25 mouse cellular contexts compared by ENCODE assay signal in the genomic region with DNA sequence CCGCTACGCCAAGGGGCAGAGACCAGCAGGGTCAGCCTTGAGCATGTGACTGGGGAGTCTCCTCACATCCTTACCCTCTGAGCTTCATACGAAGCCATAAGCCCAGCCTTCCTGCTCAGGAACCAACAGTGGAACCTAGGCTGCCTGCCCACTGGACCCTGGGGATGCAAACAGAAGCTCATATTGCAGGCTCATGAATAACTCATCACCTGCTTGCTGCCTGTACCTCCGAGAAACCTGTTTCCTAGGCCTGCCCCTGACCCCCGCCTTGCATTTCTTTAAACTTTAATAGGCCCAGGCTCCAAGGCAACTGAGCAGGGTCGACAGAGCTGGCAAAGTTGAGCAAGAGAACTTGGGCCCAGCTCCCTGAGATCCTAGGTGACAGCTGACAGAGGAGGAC. TPM values are rescaled to one million over a fixed set of nuclear protein-coding genes. Genes with fewer than 3 reads are reported as not detected.
"Had no signal": no experiment of that assay in that cellular context is flagged by ENCODE, and none has a peak within 500 bp of the region (broad histone marks: within the 10 kb centered on the region; RNA-seq: fewer than 3 reads in every experiment).

A gene (plus strand): TSS at position 379 of the 400 bp plus-strand sequence.

- DNase-seq: layer of hippocampus, adult 9-11 months; liver, embryonic 13.5 days; lung, adult 2 months; lung, postnatal 14 days; lung, postnatal 4 days; midbrain, embryonic 14.5 days; thymus, adult 18-20 months; thymus, postnatal 36 days had no signal

- ATAC-seq: hindbrain, embryonic 16.5 days; intestine, embryonic 15.5 days had no signal

- H3K4me2 ChIP-seq: intestine, embryonic 15.5 days; liver, embryonic 13.5 days; neural tube, embryonic 12.5 days; neural tube, embryonic 15.5 days had no signal

- H3K4me1 ChIP-seq: intestine, embryonic 15.5 days; liver, embryonic 13.5 days had no signal

- H3K27ac ChIP-seq: intestine, embryonic 15.5 days; layer of hippocampus, adult 2 months; left cerebral cortex, adult 2 months; liver, embryonic 13.5 days; neural tube, embryonic 12.5 days; neural tube, embryonic 15.5 days had no signal

- H3K9me3 ChIP-seq: intestine, embryonic 15.5 days; liver, embryonic 13.5 days; neural tube, embryonic 12.5 days; neural tube, embryonic 15.5 days had no signal

- H3K4me3 ChIP-seq: intestine, embryonic 15.5 days; layer of hippocampus, adult 2 months; left cerebral cortex, adult 2 months; liver, embryonic 13.5 days; neural tube, embryonic 12.5 days; neural tube, embryonic 15.5 days had no signal

- H3K36me3 ChIP-seq: intestine, embryonic 15.5 days; liver, embryonic 13.5 days; neural tube, embryonic 12.5 days; neural tube, embryonic 15.5 days had no signal

- H3K9ac ChIP-seq: intestine, embryonic 15.5 days; liver, embryonic 13.5 days; neural tube, embryonic 12.5 days; neural tube, embryonic 15.5 days had no signal

RNA-seq across cellular contexts. Expression of the gene that starts here (rescaled TPM):
- total RNA-seq: liver, adult 2 months; megakaryocyte-erythroid progenitor cell, adult 5-6 weeks had no signal
- polyA plus RNA-seq: intestine, embryonic 15.5 days; large intestine, adult 2 months; limb, embryonic 11.5 days; limb, embryonic 14.5 days; liver, adult 2 months; liver, embryonic 13.5 days; liver, embryonic 16.5 days; lung, adult 2 months; lung, embryonic 16.5 days; neural tube, embryonic 12.5 days; small intestine, adult 2 months; spleen, adult 2 months; stomach, embryonic 16.5 days; urinary bladder, adult 2 months had no signal
